Mouse (Mus musculus) fibroblast of lung, adult 2 months (primary cell): ENCODE measurements around the gene Mpzl3.

Source experiments
- DNase-seq: peaks from one replicate; pipeline ENCODE4 v3.0.0-alpha.2; 2011; ENCODE audit warnings: low read depth

Mpzl3 gene

DNA sequence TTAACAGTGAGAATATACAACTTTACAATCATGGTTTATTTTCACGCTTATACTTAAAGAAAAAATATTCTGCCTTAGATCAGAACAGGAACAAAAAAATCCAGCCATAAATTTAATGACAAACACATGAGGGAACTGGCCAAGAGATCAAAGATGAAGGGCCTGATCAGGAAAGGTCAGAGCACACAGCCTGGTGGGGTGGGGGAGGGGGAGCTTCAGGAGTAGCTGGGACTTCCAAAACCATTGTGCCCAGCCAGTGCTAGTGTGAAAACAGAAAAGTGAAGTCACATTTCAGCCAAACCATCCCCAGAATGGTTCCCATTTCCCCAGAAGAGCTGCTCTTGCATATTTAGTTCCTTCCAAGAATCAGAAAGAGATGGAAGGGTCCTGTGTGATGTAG, 47.5 kb downstream of the Mpzl3 start:
- DNase-seq = no peak

DNA sequence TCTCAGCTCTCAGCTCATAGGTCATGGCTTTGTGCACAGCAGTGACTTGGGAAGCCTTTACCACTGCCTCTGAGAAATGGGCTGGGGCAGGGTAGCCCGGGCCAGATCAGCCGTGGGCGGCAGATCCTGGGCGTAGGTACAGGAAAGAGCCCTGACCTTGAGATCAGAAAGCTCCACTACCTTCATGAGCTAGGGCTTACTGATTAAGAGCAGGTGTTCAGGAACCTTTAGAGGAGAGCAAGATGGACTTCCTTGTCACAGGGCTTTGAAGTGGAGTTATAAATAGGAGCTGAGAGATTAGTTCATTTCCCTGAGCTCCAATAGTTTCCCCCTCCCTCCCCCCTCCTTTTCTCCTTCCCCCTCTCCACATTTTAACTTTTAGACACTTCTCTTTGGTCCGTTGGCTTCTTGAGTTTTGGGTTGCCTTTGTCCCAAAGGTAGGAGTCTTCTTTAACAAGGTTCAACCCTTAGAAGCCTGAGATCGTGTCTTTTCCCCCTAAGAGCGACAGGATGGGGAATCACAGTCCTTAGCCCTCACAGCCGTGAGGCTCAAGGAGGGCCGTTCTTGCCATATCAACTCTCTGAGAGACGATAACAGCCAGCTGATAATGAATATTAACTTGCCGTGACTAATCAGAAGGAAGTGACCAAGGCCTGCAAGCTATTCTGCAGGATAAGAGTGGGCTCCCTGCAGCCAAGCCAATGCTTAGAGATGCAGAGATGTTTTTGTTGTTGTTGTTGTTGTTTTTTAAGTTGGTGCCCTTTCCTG, 48.4 kb downstream of the Mpzl3 start:
- no peak for DNase-seq

GRCm38 (mm10) chr9:45105596-45106374, 50.8 kb downstream of the Mpzl3 start:
- no peak for DNase-seq

DNA sequence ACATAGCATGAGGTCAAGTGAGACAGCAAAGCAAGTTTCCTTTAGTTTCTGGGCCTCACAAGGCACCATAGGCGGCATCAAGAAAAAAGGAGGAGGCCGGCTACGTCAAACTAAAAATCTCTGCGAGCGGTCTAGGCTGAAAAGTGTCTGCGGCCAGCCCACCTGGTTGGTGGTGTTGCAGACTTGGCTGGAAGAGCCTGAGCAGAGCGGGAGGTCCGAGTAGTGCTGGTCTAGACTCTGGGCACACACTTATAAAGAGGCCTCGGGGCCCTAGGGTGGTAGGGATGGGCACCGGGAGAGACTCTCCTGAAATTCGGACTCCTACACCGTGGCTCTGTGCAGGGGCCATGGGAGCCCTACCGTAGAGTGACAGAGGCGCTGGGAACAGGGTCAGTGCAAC, 60.7 kb downstream of the Mpzl3 start:
- DNase-seq = no peak

DNA sequence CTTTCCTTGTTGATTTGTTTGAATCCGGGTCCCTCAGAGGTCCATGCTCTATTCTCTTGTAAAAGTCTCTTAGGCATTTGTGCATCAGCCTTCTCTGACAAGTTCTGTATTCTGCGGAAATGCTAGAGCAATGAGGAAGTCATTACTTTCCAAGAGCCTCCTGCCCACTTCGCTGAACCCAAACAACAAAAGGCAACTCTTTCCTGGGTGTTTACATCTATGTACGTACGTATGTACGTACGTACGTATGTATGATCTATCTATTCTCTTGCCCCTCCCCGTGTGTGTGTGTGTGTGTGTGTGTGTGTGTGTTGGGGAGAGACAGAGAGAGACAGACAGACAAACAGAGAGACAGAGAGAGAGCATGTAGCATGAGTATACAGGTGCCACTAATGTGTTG, 61.8 kb downstream of the Mpzl3 start:
- no peak for DNase-seq

DNA sequence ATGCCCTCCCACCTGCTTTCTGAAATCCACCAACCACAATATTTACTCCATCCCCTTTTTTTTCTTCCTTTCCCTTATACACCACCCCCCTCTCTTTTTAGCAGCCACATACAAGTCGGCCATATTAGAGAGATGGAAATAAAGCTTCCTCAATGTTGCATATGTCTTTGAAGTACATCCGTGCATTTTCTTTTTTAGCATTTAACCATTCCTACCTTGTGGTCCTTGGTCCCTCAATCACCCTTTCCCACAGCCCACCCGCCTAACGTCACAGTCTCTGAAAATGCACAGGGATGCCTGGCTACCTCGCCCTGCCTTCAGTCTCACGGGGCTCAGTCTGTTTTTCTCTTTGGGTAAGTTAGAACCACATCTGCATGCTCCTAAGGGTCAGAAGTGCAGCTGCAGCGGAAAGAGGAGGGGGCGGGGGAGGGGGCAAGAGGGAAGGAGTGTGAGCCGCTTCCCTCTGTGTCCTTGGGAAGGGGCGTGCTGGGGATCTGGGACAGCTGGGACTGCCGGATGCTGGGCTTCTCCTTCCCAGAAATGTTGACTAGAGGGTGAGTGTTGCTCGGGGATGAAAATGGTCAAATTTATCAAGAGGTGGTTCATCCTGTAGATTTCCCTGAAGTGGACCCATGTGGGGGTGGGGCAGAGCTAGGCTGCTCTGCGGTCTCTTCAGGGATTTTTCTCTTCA, 62.9 kb downstream of the Mpzl3 start, which contains the start of gene Scn2b:
Gene Scn2b, plus strand, starts transcription at position 42 of the 691 bp plus-strand sequence.
- DNase-seq = no peak

- no peak for DNase-seq
Measured at GRCm38 (mm10) chr9:45118552-45118951, 63.6 kb downstream of the Mpzl3 start.

DNA sequence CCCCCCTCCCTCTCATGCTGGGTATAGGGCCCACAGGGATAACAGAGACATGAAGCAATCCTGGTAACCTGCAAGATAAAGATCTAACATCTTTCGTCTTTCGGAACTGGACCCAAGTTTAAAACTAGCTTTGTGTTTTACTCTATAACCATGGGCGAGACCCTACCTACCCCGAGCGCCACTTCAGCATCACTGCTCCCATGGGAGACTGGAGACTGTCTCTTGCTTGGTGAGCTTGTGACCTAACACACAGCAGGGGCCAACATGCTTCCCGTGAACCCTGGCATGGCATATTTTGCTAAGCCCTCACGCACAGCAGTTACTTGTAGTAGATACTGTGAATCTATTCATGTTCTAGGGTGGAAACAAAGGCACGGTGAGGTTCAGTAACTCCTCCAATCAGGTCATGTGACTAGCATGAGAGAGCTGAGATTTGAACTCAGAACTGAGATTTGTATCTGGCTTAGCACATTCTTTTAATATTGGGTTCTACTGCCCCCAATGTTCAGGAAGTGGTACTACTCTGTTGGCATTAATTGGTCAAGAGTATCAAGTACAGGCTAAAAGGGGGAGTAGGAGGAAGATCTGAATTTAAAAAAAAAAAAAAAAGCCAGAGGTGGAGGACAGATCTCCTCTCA, 64.4 kb downstream of the Mpzl3 start:
- no peak for DNase-seq

DNA sequence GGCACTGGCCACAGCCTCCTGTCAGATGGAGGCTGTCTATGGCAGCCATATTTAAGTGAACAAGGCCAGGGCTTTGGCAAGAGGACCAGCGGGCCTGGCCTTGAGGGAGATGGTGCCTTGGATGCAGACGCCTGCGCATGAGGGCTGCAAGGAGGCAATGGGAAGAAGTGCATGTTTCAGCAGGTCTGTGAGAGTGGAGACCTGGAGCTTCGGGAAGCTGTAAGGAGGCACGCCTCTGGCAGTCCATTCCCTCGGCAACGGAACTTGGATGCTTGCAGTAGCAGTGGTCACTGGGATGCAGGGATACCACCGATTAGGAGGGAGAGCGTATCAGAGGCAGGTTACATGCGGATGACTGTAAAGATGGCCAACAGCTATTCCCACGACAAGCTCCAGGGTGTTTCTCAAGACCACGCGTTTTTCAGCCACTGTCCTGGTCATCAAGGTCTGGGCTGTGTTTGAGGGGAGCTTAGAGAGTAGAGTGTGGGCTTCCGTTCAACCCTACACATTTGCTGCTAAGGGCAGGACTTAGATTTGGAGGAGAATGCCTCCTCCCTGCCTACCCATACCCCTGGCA, 65.1 kb downstream of the Mpzl3 start:
- no peak for DNase-seq

DNA sequence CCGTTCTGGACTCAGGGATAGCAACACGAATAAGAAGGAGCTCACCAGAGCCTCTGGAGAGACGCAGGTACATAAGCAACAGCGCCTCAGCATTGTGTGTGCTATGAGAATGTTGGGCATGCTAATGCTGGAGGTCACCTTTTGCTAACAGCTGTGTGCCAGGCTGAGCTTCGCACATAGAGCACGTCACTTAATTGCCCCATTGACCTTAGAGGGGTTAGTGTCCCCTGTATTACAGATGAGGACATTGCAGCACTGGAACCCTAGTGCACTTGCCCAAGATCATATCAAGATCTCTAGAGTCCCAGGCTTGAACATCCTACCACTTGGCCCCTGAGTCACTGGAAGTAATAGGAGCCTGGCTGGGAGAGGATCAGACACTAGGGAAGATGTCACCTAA, 65.6 kb downstream of the Mpzl3 start:
- DNase-seq = no peak

DNA sequence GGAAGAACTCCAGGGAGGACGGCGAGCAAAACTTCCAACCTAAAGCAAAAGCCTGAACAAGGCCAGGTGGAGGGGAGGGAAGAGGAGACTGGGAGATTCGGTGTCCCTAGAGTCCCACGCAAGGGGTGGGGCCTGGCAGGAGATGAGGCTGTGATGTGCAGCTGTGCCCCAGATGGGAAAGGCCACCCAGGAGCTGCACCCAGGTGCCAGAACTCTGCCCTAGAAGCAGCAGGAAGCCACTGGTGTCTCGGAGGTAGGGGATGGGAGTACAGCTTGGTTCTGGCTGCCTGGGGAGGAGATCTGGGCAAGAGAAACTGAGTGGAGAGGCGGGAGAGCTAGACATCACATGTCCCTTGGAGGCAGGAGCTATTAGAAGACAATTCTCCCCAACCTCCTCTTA, 66.0 kb downstream of the Mpzl3 start:
- DNase-seq = no peak

- peak; percentile 6 for DNase-seq
Measured at GRCm38 (mm10) chr9:45121769-45122168, 66.8 kb downstream of the Mpzl3 start.

DNA sequence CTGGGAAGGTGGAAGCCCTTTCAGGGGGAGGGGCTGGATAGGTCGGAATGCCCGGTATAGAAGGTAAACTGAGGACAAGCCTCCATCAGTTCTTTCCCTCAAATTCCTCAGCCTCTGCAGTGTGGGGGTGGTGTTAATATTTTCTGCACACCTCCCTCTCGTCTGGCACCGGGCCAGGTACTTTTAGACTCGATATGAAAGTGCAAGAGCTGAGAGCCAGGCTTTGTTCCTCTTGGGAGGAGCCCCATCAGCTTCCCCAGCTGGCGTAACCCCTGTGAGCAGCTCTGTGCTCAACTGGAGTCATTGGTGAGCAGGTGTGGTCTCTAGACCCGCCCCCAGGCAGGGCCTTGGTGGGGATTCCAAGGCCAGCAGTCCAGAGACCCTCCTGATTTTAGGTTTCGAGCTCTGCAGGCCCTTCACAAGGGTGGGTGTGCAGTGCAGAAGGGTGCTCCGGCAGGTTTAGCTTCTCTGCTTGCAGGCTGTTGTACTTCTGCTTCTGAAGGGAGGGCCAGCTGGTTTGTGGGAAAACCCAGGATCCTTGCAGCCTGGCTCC, 67.3 kb downstream of the Mpzl3 start:
- DNase-seq = no peak

- no peak for DNase-seq
Measured at GRCm38 (mm10) chr9:45125211-45125610, 70.2 kb downstream of the Mpzl3 start.

DNA sequence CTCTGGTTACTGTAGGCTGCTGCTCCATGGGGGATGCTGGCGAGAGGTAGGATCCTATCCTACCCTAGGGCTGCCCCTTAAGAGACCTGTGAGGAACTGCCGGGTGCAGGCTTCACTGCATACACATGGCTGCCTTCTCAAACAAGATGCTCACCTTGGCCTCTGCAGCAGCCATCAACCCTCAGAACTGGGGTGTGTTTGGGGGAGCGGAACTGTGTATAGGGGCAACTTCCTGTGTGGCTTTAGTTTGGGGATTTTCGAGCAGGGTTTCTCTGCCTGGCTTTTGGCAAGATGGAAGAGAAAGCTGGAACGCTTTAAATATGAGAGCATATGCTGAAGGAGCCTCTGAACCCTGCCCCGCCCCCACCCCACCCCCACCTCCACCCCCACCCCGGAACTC, 72.0 kb downstream of the Mpzl3 start:
- no peak for DNase-seq
